Mouse (Mus musculus) gastrocnemius, postnatal 25 days (tissue): Measurements from ENCODE around the gene Pnisr. TPM values are rescaled to one million over a fixed set of nuclear protein-coding genes. Genes with fewer than 3 reads are reported as not detected.

Source experiments
- DNase-seq: peaks from one replicate; pipeline ENCODE4 v3.0.0; 2022
- long read RNA-seq, 2 experiments: library from polyadenylated mRNA; stranded (forward); transcript quantifications; one replicate each; pipeline ENCODE4 v2.0.0; 2021
- total RNA-seq, 2 experiments: library from RNA; stranded (reverse); gene quantifications; 1 replicate in 1 of 2; 2 replicates in 1 of 2; pipeline ENCODE4 v1.2.3; 2021

Gene Pnisr
- total RNA-seq = 10 to 100 TPM; 32.4 to 37.5 TPM
- long read RNA-seq, experiment 1, full-length matches to known transcripts = 1 of 358 reads
- long read RNA-seq, experiment 1, partial matches to known transcripts = 350 of 358 reads
- long read RNA-seq, experiment 1, other reads (novel, unspliced or antisense) = 7 of 358 reads
- long read RNA-seq, experiment 2, full-length matches to known transcripts = 9 of 28 reads
- long read RNA-seq, experiment 2, partial matches to known transcripts = 8 of 28 reads
- long read RNA-seq, experiment 2, other reads (novel, unspliced or antisense) = 11 of 28 reads

DNA sequence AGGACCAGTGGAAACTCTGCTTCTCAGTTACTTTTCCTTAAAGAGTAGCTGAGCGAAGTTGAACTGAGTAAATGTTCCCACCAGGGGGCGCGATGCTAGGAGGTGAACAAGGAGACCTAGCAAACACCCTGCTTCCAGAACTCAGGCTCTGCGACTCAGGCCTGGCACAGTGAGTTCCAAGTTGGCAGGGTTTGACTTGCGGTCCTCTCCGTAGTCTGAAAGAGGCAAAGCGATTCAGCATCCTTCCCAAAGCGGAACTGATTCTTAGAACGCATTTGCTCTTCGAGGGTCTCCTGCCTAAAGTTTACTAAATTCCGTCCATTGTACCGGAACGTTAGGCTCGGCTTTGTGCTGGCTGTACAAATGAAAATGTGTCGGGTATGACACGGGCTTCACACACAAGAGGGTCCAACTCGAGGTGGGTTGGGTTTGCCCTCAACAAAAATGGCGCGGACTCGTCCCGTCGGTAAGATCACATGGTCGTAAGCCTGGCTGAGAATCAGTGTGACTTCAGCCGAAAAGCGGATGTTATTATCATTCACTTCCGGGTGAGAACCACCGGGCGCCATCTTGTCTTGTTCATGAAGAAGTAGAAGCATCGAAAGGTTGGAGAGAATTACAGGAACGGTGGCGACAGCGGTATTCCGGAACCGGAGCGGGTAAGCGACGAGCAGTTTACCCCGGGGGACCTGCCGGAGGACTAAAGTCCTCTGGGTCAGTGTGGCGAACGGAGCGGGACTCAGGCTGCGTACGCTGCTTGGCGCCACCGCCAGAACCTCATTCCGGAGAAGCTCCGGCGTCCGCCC is at the start of gene Pnisr:
Pnisr (plus strand) TSS at position 103 of the 806 bp plus-strand sequence.
- DNase-seq = peak; percentile 90

DNA sequence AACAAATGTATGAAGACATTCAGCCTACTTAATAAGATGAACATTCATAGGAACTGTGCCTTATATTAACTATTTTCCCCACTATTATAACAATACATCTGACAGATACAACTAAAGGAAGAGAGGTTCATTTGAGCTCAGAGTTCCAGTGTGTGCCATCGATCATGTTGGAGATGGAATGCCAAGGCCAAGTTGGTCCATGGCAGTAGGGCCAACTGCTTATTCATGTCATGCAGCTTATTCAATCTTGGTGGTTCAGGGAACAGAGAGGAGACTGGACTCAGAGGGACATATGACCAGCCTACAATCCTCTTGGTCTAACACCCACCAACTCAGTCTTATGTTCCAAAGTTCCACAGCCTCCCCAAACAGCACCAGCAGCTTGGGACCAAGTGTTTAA is 46.4 kb upstream of the Pnisr start:
- no peak for DNase-seq

DNA sequence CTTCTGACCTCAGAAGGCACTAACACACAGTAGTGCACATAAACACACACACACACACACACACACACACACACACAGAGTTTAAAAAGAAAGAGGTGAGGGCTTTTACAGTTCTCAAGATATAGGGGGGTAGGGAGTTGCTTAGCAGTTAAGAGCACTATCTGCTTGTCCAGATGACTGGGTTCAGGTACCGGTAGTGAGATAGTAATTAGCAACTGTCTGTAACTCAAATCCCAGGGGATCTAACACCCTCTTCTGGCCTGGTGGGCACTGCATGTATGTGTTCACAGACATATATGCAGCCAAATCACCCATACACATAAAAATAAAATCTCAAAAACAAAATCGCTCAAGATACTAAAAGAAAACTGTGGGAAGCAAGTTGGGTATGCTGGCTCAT is 45.8 kb upstream of the Pnisr start:
- DNase-seq = no peak

DNA sequence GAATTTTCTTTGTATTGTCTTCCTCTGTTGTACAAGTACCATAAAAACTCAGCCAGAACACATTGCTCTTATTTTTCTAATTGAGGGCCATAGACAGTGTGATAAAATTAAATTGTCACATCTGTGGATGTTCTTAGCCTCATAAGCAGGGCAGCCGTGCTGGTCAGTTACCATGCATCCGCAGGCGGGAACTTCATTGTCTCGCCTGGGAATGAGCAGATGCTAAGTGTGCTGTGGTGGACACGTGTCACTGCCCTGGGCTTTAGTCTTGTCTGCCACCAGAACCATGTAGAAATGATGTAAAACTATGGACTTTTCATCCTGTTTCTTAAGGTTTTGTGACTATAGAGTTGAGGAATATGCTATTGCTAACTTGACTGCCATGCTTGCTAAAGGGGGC is 40.2 kb upstream of the Pnisr start:
- no peak for DNase-seq

DNA sequence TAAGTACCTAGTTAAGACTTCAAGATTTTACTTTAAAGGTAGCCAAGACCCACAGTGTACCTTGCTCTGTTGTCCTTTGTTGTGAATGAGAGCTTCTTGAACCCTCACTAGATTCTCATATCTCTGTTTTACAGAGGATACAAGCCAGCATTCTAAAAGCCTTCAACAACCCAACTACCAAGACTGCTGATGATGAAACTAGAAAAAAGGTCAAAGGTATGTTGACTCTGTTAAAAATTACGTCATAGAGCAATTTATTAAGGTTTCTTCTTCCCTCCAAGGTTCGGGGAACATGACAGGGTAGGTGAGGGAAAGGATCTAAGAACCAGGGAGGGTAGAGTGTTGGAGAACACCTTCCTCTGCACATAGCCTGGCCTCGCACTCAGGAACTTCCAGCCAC is 36.8 kb upstream of the Pnisr start:
- no peak for DNase-seq

DNA sequence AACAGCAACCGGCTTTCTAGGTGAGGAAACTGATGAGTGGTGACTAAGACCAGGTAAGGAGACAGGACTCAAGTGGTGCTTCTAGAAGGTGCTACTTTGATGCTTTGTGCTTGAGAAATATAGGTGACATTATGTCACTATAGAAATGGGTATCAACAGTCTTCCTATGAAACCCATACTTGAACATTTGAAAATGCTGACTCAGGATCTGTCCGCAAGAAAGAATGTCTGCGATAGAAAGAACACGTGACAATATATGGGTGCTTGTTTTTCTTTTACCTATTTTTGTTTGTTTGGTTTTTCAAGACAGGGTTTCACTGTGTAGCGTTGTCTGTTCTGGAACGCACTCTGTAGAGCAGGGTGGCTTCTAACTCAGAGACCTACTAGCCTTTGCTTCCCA is 34.7 kb upstream of the Pnisr start:
- no peak for DNase-seq

DNA sequence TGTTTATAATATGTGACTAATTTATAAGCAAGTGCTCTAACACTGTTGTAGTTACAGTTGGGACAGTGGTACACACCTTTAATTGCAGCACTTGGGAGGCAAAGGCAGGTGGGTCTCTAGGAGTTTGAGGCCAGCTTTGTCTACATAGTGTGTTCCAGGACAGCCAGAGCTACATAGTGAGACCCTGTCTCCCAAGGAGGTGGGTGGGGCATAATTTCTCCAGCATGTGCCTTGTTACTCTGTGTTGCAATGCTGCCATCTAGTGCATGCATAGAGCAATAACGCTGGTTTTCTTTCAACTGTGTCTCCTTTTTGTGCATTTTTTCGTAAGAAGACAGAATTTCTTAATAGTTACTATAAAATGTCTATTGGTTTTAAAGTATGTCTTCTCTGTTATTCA is 33.4 kb upstream of the Pnisr start:
- no peak for DNase-seq

DNA sequence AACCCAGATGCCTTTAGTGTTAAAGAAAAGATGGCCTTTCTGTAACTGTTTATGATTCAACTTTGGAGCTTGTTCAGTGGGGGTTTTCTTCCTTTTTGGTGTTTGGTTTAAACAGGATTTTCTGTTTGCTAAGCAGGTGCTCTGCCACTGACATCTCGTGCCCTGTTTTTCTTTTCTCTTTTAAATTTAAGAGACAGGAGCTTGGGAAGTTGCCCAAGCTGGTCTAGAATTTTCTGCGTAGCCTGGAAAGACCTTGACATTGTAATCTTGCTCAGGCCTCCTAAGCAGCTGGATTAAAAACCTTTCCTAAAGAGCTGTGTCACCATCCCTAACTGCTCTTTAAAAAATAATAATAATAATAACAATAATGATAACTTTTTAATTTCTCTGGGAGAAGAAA is 20.8 kb upstream of the Pnisr start:
- no peak for DNase-seq

DNA sequence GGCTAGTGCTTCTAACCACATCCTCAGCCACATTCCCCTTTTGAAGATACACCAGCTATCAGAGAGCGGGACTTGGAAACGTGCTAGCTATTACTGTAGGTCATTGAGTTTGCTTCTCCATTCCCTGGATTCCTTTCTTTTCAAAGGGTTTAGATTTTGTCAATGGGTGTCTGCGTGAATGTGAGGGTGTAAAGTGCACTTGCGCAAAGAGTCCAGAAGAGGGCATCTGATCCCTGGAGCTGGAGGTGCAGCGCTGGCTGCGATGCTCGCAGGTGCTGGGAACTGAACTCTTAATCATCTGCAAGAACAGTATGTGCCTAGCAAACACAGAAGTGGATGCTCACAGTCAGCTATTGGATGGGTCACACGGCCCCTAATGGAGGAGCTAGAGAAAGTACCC is 14.5 kb upstream of the Pnisr start:
- no peak for DNase-seq

DNA sequence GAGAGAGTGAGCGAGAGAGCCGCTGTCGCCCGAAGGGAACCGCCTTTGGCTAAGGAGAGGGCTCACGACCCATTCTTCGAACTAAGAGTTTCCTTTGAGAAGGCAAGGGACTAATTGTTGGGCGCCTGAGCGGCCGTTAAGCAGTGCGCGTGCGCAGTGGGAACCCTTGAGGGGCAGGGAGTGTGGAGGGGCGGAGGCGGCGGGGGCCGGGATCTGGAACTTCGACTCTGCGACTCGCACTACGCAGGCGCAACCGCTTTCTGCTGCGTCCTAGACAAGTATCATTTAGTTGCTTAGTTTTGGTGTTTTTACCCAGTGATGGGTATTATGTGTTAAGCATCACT is 876 bp downstream of the Pnisr start:
- DNase-seq = peak; percentile 86

DNA sequence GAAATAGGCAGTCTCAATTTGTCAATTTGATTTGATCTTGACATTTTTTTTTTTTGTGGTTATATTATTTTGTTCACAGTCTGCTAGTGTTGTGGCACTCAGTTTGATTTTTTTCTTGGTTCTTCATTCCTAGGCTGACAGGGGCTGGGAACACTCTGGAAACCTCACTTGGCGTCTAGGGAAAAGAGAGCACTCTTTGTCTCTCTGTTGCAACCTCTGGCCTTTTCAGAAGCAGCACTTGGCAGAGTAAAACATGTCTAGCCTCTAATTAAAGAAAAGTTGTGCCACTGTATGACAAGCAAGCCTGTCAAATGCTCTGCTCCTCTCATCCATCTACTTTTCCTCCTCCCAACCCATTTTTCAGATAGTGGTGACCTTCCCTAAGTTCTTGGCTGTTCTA is 10.1 kb downstream of the Pnisr start:
- no peak for DNase-seq

DNA sequence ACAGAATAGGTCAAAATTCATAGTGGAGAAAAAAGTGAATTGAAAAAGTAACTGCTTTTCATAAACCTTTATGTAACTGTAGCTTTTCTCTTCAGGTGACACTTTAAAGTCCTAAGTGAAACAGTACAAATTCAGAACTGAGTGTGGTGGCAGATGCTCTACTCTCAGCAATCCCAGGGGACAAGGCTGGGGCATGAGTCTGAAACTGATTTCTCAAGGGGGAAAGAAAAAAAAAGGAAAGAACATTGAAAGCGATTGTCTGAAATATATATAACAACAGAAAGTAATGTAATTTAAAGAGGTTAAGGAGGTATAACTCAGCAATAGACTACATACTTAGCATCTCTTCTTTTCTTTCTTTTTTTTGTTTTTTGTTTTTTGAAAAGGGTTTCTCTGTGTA is 17.8 kb downstream of the Pnisr start:
- DNase-seq = no peak

DNA sequence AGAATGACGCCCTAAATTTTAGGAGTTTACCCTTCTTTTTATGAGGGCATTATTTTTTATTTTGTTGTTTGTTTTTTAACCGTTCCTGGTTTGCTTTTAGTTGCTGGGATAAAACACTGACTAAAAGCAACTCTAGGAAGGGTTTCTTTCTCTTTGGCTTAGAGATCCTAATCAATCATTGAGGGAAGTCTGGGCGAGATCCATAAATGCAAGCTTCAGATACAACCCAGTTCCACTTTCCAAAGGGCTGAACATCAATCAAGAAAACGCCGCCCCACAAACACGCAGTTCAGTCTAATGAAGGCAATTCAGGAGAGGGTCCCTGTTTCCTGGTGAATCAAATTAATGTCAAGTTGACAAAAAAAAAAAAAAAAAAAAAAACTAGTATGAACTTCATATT is 31.4 kb downstream of the Pnisr start:
- DNase-seq = no peak

DNA sequence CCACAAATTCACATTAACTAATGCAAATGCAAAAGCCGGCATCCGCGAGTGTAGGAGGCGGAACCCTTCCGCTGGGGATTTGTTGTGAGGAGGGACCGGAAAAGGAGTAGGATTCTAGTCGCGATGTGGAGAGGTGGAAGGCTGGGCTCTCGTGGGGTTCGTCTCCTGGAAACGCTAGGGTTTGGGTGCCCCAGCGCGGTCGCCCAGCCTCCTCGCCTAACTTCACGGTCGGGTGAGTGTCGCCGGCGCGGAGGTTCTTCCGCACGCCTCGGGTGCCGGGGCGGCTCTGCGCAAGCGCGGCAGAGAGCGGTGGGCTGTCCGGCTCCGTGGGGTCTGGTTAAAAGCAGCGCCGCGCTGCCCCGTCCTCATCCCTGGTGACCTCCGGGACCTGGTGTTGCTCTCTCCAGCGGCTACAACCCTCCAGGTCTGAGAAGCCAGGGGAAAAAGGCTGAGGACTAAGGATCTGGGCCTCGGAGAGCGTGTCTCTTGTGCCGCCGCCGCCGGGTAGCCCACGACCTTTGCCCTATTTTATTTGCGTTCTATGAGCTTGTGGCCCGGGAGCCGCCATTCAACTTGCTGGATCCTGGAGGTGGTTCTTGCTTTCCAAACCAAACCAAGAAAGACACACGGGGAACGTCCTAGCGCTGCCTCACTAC is 32.3 kb downstream of the Pnisr start, which contains the start of gene Coq3:
Coq3 (plus strand) TSS at position 109 of the 656 bp plus-strand sequence.
- DNase-seq = peak; percentile 74

DNA sequence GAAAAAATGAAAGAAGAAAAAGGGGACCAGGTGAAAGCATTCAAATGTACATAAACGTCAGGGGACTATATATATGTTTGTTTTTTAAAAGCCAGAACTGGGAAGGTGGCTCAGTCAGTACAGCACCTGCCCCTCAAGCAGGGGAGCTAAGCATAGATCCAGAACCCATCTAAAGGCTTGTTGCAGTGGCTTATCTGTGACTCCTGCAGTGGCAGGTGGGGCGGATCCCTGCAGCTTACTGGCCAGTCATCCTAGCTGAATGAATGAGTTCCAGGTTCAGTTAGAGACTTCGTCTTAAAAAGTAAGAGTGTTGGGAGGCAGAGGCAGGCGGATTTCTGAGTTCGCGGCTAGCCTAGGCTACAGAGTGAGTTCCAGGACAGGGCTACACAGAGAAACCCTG is 35.4 kb downstream of the Pnisr start:
- DNase-seq = no peak

DNA sequence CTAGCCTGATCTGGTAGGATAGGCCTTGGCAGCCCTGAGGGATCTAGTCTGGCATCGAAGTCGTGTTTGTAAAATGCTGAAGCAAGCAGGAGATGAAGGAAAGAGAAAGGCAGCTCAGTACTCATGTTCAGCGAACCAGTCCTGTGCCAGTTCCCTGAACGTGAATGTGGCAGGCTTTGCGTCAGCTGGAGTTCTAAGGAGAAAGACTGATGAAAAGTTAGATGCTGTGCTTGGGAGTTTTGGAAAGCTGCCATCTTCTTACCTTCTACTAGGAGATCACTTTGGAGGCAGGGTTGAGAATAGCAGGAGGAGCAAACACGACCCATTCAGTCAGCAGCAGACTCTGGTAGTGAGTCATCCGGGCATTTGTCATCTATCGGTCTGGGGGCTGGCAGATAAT is 38.4 kb downstream of the Pnisr start:
- DNase-seq = no peak

Other genes starting within 250 kb of the Pnisr start
- gene Prdm13, start 161.6 kb upstream of the Pnisr start, total RNA-seq = not detected
- 10 to 100 TPM in 1 of 2 experiments, 1 to 10 TPM in 1; 9.8 to 11.2 TPM for gene Ccnc, start 119.9 kb upstream of the Pnisr start, total RNA-seq
- gene Usp45, start 80.4 kb upstream of the Pnisr start, total RNA-seq = 10 to 100 TPM; 17.2 to 17.4 TPM
- gene Tstd3, start 80.4 kb upstream of the Pnisr start, total RNA-seq = 10 to 100 TPM; 13.1 to 13.5 TPM
- gene Coq3, start 32.1 kb downstream of the Pnisr start, total RNA-seq = 10 to 100 TPM; 15.8 to 17.5 TPM
- gene Faxc, start 83.7 kb downstream of the Pnisr start, total RNA-seq = 1 to 10 TPM in 1 of 2 experiments, under 1 TPM in 1; 0.83 to 1.4 TPM